Mouse (Mus musculus) bone marrow macrophage, adult 2 months (primary cell): ENCODE data around the gene Srp9.

Experiments
- CTCF ChIP-seq: IDR thresholded peaks from 2 replicates; pipeline ENCODE4 v1.5.1; 2012; ENCODE audit warnings: low read depth, mild to moderate bottlenecking, low read length, moderate library complexity
- POLR2A ChIP-seq: IDR thresholded peaks from 2 replicates; pipeline ENCODE4 v1.6.1; 2012; ENCODE audit warnings: mild to moderate bottlenecking, low read depth, low read length, borderline replicate concordance

DNA sequence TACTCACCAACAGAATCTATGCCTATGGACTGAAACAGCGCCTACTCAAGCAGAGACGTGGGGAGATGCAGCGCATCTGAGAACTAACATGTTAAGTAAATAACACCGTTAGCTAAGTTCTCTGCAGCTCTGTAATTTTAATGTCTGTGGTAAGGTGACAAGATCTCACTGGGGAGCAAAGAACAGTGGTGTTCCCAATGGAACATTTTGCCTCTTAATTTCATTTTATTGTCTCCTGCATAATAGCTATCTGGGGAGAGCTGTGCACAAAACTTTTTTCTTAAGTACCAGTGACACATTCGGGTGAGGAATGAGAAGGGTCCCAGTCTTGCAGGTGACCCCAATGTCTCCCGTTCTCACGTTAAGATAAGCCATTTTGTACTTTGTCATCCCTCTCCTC is 39.8 kb downstream of the Srp9 start, which contains the start of gene Vmn1r1:
- TF ChIP-seq CTCF (no peak), POLR2A (no peak)
